Mouse (Mus musculus): ENCODE results near the gene Nanog. TPM values are rescaled to one million over a fixed set of nuclear protein-coding genes. Genes with fewer than 3 reads are reported as not detected.
A peak's percentile ranks its signal among the peaks of the same experiment; 100 is the strongest.

Nanog gene
- polyA plus RNA-seq, 1 experiment from 2014 or later = 0.20 TPM

GRCm38 (mm10) chr6:122743353-122743752 is 36.1 kb downstream of the Nanog start:
- WGBS = 17% methylated on average over 11 of the region's 11 CpGs
- Histone ChIP-seq H3K9me3 (no peaks in the 10 kb centered on the region), H3K4me1 (peaks cover 10% of the 10 kb centered on the region), H3K27ac (replicated peaks) (no peak overlapping the region), H3K4me3 (no peak overlapping the region), H3K36me3 (no peaks in the 10 kb centered on the region), H3K4me2 (replicated peaks) (no peak overlapping the region), H3K27me3 (peaks cover 56% of the 10 kb centered on the region), H3K9ac (replicated peaks) (no peak overlapping the region)
- no peak for ATAC-seq (ENCODE audit: low FRiP score, low read depth)

- Histone ChIP-seq H3K36me3 (no peaks in the 10 kb centered on the region), H3K9ac (replicated peaks) (no peak overlapping the region), H3K9me3 (no peaks in the 10 kb centered on the region), H3K4me2 (replicated peaks) (no peak overlapping the region), H3K27me3 (peaks cover 55% of the 10 kb centered on the region), H3K4me1 (peaks cover 10% of the 10 kb centered on the region), H3K4me3 (no peak overlapping the region), H3K27ac (replicated peaks) (no peak overlapping the region)
- WGBS = 18% methylated on average over 10 of the region's 10 CpGs
- ATAC-seq (ENCODE audit: low FRiP score, low read depth) = no peak
These were observed 37.4 kb downstream of the Nanog start for GRCm38 (mm10) chr6:122744505-122745249.

- ATAC-seq (ENCODE audit: low FRiP score, low read depth) = no peak
- WGBS = 81% methylated on average over 6 of the region's 6 CpGs
- Histone ChIP-seq H3K4me3 (no peak overlapping the region), H3K9me3 (no peaks in the 10 kb centered on the region), H3K9ac (replicated peaks) (no peak overlapping the region), H3K27ac (replicated peaks) (no peak overlapping the region), H3K4me1 (no peaks in the 10 kb centered on the region), H3K4me2 (replicated peaks) (no peak overlapping the region), H3K27me3 (peaks cover 1% of the 10 kb centered on the region; the same call in 1 of the 2 replicates), H3K36me3 (no peaks in the 10 kb centered on the region)
These were observed 43.3 kb downstream of the Nanog start for GRCm38 (mm10) chr6:122750579-122750978.

DNA sequence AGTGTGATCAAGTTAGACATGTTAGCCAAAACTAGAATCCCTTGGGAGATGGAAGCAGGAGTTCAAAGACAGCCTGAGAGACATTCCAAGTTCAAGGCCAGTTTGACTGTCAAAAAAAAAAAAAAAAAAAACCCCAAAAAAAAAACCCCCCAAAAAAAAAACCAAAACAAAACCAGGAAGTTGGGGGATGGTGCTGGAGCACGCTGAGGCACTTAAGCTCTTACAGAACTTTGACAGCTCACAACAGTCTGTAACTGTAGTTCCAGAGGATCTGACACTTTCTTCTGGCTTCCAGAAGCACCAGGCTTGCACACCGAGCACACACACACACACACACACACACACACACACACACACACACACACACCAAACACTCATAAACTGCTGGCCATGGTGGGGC is 48.6 kb downstream of the Nanog start:
- H3K27me3 ChIP-seq = no peaks in the 10 kb centered on the region
- no peaks in the 10 kb centered on the region for H3K9me3 ChIP-seq
- WGBS = 73% methylated on average over 2 of the region's 2 CpGs
- ATAC-seq (ENCODE audit: low FRiP score, low read depth) = no peak
- no peak overlapping the region for H3K27ac ChIP-seq (replicated peaks)
- no peaks in the 10 kb centered on the region for H3K4me1 ChIP-seq
- no peak overlapping the region for H3K4me2 ChIP-seq (replicated peaks)
- H3K36me3 ChIP-seq = no peaks in the 10 kb centered on the region
- H3K9ac ChIP-seq (replicated peaks) = no peak overlapping the region
- no peak overlapping the region for H3K4me3 ChIP-seq

DNA sequence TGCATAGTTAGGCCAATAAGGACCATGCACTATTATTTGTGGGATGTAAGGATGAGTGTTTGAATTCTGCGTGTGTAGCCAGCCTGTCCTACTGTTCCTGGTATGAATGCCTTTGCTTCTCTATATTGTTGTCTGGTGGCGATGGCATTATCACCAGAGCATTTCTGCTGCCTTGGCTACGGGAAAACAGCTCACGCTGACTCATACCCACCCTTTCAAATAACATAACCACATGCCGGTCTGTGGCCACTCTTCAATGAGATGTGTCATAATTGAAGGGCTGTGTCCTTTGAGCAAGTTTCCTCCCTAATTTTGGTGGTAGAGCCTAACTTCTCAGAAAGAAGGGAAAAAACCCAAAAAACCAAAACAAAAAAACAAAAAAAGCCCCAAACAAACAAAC is 51.4 kb downstream of the Nanog start:
- peaks cover 17% of the 10 kb centered on the region for H3K27me3 ChIP-seq
- no peak overlapping the region for H3K9ac ChIP-seq (replicated peaks)
- no peak overlapping the region for H3K27ac ChIP-seq (replicated peaks)
- H3K9me3 ChIP-seq = no peaks in the 10 kb centered on the region
- no peaks in the 10 kb centered on the region for H3K4me1 ChIP-seq
- 66% methylated on average over 5 of the region's 5 CpGs for WGBS
- H3K36me3 ChIP-seq = no peaks in the 10 kb centered on the region
- no peak for ATAC-seq (ENCODE audit: low FRiP score, low read depth)
- H3K4me2 ChIP-seq (replicated peaks) = no peak overlapping the region
- no peak overlapping the region for H3K4me3 ChIP-seq

DNA sequence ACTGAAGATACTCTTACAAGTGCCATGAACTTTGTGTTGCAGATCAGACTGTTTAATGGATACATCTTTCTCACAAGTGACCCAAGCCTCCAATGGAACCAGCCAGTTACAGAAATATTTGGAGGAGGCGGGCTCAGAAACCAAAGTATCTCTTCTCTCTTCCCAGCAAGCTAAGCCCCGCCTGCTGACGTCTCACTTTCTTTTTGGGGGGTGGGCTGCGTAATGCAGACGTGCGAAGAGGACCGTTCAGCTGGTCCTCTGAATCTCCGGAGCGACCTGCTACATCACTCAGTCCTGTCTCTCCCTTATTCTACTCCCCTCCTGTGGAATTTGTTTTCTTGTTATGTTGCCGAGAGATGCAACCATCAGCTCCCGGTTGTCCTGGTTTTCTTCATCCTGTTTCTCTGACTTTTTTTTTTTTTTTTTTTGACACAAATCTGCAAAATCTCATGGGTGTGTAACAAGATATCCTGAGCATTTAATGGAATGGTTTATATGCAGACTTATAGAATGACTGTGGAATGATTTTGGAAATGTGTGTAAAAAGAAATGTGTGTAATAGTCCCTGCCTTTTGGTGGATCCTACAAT is 53.8 kb downstream of the Nanog start:
- H3K9ac ChIP-seq (replicated peaks) = peak overlapping the region; percentile 31; the same call in 1 of the 2 replicates
- H3K4me2 ChIP-seq (replicated peaks) = peak overlapping the region; percentile 49
- H3K27me3 ChIP-seq = peaks cover 19% of the 10 kb centered on the region
- H3K36me3 ChIP-seq = no peaks in the 10 kb centered on the region
- H3K4me1 ChIP-seq = peaks cover 14% of the 10 kb centered on the region
- H3K9me3 ChIP-seq = no peaks in the 10 kb centered on the region
- WGBS = 1% methylated on average over 11 of the region's 11 CpGs
- ATAC-seq (ENCODE audit: low FRiP score, low read depth) = peak; percentile 32; the same call in 1 of the 2 replicates
- no peak overlapping the region for H3K27ac ChIP-seq (replicated peaks)
- H3K4me3 ChIP-seq = peak overlapping the region; percentile 36

- Histone ChIP-seq H3K4me1 (peaks cover 17% of the 10 kb centered on the region), H3K36me3 (no peaks in the 10 kb centered on the region), H3K9me3 (no peaks in the 10 kb centered on the region), H3K4me2 (replicated peaks) (no peak overlapping the region), H3K27ac (replicated peaks) (no peak overlapping the region), H3K4me3 (no peak overlapping the region), H3K9ac (replicated peaks) (no peak overlapping the region), H3K27me3 (peaks cover 19% of the 10 kb centered on the region)
- ATAC-seq (ENCODE audit: low FRiP score, low read depth) = no peak
These were observed 54.6 kb downstream of the Nanog start for GRCm38 (mm10) chr6:122761901-122762300.

GRCm38 (mm10) chr6:122762480-122762879 is 55.2 kb downstream of the Nanog start:
- no peak for ATAC-seq (ENCODE audit: low FRiP score, low read depth)
- no peak overlapping the region for H3K9ac ChIP-seq (replicated peaks)
- H3K4me1 ChIP-seq = peaks cover 17% of the 10 kb centered on the region
- H3K27me3 ChIP-seq = peaks cover 19% of the 10 kb centered on the region
- no peak overlapping the region for H3K4me2 ChIP-seq (replicated peaks)
- H3K9me3 ChIP-seq = no peaks in the 10 kb centered on the region
- H3K36me3 ChIP-seq = no peaks in the 10 kb centered on the region
- no peak overlapping the region for H3K4me3 ChIP-seq
- no peak overlapping the region for H3K27ac ChIP-seq (replicated peaks)
- 74% methylated on average over 3 of the region's 3 CpGs for WGBS

GRCm38 (mm10) chr6:122762952-122763700 is 55.8 kb downstream of the Nanog start:
- no peak overlapping the region for H3K4me3 ChIP-seq
- H3K9ac ChIP-seq (replicated peaks) = no peak overlapping the region
- no peaks in the 10 kb centered on the region for H3K9me3 ChIP-seq
- peaks cover 17% of the 10 kb centered on the region for H3K4me1 ChIP-seq
- WGBS = 78% methylated on average over 11 of the region's 11 CpGs
- H3K27ac ChIP-seq (replicated peaks) = no peak overlapping the region
- H3K4me2 ChIP-seq (replicated peaks) = no peak overlapping the region
- H3K36me3 ChIP-seq = no peaks in the 10 kb centered on the region
- H3K27me3 ChIP-seq = peaks cover 19% of the 10 kb centered on the region
- no peak for ATAC-seq (ENCODE audit: low FRiP score, low read depth)

GRCm38 (mm10) chr6:122763844-122764445 is 56.7 kb downstream of the Nanog start:
- Histone ChIP-seq H3K4me1 (peaks cover 20% of the 10 kb centered on the region), H3K9me3 (no peaks in the 10 kb centered on the region), H3K9ac (replicated peaks) (peak overlapping the region; percentile 66; the same call in 1 of the 2 replicates), H3K4me2 (replicated peaks) (peak overlapping the region; percentile 82), H3K4me3 (peak overlapping the region; percentile 52), H3K27ac (replicated peaks) (peak overlapping the region; percentile 85), H3K27me3 (peaks cover 19% of the 10 kb centered on the region), H3K36me3 (no peaks in the 10 kb centered on the region)
- no peak for ATAC-seq (ENCODE audit: low FRiP score, low read depth)
- 30% methylated on average over 17 of the region's 17 CpGs for WGBS
